Mouse (Mus musculus): ENCODE measurements around the gene Defb19.
A peak's percentile ranks its signal among the peaks of the same experiment; 100 is the strongest.

Defb19 gene

DNA sequence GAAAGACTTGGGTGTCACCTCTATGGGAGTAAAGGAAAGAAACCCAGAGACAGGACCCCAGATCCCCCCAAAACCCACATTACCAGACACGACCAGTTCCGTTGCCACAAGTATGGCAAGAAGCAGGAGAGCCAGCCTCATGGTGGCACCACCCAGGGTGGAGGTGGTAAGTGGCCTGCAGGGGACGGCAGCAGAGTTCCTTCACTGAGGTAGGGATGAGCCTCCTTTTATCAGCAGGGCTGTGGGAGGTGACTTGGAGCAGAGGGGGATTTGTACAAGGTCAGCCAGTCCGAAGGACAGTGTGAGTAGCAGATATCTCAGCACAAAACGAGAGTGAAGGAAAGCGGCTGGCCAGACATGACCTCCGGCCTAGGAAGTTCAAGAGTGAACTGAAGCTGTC lies at the start of gene Defb19:
Gene Defb19, minus strand, starts transcription at position 206 of the 400 bp plus-strand sequence.
- DNase-seq (ENCODE audit: low read depth, low spot score) = no peak

DNA sequence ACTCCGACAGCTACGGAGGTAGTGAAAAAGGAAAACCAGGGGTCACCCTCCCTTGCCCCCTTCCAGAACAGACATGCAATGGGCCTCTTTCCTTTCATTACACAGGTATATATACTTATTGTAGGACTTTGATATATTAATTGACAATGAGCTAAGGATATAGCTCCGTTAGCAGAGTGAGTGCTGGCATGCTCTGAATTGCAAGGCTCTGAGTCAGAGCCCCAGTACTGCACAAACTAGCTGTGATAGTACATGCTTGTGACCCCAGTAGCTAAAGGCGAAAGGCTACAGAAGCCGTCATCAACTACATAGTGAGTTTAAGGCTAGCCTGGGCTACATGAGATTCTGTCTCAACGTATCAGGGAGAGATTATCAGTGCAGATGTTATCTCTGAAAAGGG lies 49.8 kb upstream of the Defb19 start:
- DNase-seq (ENCODE audit: low read depth, low spot score) = no peak

DNA sequence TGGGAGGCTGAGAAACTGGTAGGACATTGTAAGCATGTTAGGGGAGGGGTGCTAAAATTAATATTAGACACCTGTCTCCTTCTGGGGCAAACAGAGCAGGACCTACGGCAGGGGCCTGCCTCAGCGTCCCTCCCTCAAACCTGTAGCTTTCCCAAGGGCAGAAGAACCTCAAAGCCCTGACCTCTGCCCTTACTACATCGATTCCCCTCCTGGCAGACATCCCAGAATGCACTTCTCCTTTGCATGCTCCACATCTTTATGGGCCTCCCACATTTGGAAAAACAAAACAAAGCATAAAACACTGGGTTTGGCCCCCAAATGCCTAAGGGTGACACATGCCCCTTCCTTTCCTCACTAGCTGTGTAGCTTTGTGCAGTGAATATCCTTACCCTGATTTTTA lies 49.1 kb upstream of the Defb19 start:
- no peak for DNase-seq (ENCODE audit: low read depth, low spot score)

GRCm38 (mm10) chr2:152628066-152628465 lies 48.0 kb upstream of the Defb19 start:
- no peak for DNase-seq (ENCODE audit: low read depth, low spot score)

DNA sequence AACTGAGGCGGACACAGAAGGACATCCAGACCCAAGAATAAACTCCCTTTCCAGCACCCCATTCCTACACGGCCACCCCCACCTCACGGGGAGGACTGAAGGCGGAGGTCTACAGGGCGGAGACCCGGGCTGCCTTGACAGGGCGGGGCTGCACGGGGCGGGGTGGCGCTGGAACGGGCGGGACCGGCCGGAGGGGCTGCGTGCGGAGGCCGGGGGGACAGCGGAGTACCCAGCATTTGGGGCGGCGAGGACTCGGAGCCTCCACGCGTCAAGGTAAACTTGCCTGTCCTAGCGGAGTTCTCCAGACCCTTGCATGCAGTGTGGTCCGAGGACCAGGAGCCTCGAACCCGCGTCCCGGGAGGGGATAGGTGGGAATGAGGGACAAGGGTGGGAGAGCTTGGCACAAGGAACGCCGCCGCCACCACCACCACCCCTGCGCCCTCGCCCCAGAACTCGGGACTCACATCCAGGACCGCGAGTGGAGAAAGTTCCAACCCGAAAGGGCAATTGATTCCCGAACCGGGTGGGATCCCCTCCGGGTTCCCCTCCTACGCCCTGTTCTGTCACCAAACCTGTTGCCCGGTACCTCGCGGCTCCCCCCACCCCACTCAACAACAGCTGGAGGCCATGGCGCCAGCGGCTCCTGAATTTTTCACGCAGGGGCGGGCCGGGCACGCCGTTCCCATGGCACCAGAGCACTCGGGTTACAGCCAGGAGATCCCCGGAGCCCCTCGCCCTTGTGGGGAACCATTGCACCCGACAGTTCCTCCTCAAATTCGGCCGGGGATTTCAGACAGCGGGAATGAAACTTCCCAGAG lies 46.9 kb upstream of the Defb19 start, which contains the start of gene Rem1:
Gene Rem1, plus strand, starts transcription at position 178 of the 818 bp plus-strand sequence.
- peak; percentile 20 for DNase-seq (ENCODE audit: low read depth, low spot score)

DNA sequence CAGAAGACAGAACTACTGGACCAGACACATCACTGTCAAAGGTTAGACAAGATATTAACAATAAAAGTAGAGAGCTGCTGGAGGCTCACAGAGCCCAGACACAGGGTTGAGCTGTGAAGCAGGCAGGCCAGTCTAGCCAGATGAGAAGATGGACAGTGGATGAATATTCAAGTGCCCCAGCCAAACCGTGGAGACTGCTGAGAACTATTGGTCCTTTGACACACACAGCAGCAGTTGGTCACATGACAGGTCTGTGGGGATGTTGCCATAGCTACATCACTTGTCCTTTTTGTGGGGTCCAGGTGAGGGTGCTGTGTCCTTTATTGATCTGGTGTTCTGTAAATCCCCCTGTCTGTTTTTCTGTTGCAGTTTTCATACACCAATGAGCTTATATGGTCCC lies 45.1 kb upstream of the Defb19 start:
- DNase-seq (ENCODE audit: low read depth, low spot score) = no peak

DNA sequence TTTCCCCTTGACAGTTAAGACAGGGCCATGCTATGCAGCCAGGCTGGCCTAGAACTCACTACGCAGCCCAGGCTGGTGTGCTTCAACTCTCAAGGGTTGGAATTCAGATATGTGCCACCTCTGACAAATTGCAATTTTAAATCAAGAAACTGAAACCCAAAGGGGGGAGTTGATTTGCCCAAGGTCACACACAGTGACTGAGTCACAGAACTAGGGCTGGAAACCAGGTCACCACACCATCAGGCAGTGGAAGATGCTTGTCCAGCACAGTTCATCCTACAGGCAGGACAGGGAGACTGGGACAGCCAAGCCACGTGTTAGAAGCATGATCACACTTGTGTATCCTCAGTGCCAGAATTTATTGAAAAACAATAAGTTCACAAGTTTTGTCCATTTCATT lies 44.5 kb upstream of the Defb19 start:
- no peak for DNase-seq (ENCODE audit: low read depth, low spot score)

DNA sequence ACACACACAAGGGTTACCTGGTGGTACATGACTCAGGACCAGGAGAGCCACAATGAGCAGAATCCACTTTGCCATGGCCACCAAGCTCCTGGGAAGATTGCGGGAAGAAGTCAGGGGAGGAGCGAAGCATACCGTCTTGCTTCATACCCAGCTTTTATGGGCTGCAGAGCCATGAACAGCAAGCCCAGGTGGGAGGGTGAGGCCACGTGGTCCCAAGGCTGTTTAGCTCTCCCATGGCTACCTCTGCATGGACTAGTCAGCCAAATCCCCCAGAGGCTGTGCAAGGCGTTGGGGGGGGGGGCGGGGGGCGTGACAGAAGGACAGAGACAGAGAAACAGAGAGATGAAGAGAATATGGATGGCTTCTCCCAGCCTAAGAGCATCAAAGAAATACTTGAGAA lies 42.8 kb upstream of the Defb19 start, which contains the start of gene Defb25:
Gene Defb25, minus strand, starts transcription at position 101 of the 400 bp plus-strand sequence.
- no peak for DNase-seq (ENCODE audit: low read depth, low spot score)

DNA sequence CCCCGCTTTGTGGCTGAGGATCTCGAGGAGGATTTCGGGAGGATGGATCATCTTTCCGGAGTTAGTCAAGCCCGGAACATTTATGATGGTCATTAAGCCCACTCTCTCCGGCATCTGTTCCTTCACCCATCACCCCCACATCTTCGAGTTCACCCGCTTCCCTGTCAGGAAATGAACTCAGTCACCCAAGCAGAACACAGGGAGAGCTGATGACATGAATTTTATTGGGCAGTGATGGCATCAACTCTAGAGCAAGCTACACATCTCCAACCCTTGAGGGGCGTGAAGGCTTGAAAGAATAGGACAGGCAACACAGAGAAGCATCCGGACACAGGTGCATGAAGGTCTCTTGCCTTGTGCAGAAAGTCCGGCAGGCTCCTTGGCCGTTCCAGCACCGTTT lies 42.0 kb upstream of the Defb19 start:
- DNase-seq (ENCODE audit: low read depth, low spot score) = no peak

GRCm38 (mm10) chr2:152620367-152621134 lies 40.4 kb upstream of the Defb19 start:
- no peak for DNase-seq (ENCODE audit: low read depth, low spot score)

- DNase-seq (ENCODE audit: low read depth, low spot score) = peak; percentile 74
These were observed 37.3 kb upstream of the Defb19 start for GRCm38 (mm10) chr2:152617374-152617773.

DNA sequence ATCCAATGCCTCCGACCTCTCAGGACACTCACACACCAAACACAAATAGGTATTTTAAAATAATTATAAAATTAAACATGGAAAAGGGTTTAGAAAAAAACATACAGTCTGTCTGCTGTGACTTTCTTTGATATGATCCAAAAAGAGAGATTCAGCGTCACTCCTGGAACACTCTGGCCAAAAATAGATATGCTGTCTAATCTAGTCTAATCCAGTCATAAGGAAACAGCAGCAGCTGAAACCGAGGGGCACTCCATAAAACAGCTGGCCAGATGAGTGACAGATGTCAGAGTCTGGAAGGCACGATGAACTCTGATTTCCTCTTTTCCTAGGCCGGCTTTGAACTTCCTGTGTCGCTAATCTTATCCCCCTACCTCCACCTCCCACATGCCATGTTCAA lies 36.4 kb upstream of the Defb19 start:
- no peak for DNase-seq (ENCODE audit: low read depth, low spot score)

DNA sequence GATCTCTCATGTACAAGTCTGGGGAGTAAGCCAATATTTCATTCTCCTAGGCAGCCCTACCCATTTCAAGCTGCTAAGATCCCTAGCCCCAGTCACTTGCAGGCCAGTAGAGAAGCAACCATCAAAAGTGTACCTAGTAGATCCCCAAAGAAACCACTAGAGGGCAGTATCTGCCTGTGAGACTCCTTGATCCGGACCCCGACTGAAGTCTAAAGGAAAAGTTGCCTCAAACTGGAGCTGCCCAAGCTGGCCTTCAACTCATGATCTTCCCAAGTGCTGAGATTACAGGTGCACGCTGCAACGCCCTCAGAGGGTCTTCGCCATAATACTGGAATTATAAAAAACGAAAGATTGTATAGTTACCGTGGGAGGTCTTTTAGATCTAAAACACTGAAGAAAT lies 35.5 kb upstream of the Defb19 start:
- peak; percentile 83 for DNase-seq (ENCODE audit: low read depth, low spot score)

DNA sequence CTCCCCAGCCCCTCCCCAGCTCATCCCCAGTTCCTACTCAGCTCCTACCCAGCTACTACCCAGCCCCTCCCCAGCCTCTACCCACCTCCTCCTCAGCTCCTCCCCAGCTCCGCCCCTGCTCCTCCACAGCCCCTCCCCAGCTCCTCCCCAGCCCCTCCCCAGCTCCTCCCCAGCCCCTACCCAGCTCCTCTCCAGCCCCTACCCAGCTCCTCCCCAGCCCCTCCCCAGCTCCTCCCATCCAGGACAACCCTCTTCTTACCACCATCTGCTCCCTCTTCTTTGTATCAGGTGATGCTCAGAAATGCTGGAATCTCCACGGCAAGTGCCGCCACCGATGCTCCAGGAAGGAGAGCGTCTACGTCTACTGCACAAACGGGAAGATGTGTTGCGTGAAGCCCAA lies 32.1 kb upstream of the Defb19 start:
- peak; percentile 75 for DNase-seq (ENCODE audit: low read depth, low spot score)

DNA sequence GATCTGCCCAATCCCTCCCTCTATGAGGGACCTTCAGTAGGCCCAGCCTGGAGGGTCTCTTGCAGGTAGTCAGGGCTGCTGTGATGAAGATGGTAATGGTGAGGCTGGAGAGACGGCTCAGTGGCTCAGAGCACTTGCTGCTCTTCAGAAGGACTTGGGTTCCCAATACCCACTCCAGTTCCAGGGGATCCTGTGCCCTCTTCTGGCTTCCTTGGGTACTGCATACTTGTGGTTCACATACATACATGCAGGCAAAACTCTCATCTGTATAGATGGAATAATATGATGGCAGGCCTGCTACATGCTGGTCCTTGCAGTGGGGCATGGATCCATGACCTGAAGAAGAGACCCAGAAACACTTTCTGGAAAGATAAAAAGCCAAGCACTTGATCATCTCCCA lies 28.6 kb upstream of the Defb19 start:
- DNase-seq (ENCODE audit: low read depth, low spot score) = peak; percentile 74

DNA sequence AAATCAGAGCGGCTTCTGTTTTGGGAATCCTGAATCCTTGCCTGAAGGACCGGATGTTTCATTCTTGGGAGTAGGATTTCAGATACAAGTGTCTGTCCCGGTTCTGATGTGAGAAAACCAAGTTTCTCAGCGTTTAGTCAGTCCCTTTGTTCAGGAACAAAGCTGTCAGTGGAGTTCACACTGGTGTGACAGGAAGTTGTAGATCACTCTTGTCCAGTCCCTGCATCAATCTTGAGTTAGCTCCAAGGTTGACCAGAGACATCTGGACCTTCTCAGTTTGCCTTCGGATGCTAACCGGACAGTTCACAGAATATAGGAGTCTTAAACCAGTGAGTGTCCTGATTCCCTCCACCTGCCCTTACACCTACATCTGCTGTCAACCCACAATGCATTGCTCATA lies 27.6 kb upstream of the Defb19 start:
- no peak for DNase-seq (ENCODE audit: low read depth, low spot score)

DNA sequence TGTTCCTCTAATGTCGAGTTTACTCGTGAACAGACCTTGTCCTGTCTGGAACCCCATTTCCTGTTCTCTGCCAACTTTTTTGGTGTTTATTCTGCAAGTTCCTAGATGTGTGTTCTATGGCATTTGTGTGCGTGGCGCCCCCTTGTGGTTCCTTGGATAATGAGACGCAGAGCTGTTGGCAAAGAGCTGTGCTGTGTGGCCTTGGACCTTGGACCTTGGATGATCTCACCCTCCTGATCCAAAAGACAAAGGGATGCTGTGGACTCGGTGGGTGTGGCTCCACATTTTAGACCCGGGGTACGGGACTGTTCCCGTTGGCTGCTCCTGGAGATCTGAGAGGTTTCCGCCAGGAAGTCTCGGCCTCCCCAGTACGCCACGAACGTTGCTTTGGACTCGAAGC lies 23.9 kb upstream of the Defb19 start, which contains the start of gene Defb36:
Gene Defb36, plus strand, starts transcription at position 271 of the 400 bp plus-strand sequence.
- peak; percentile 81 for DNase-seq (ENCODE audit: low read depth, low spot score)

GRCm38 (mm10) chr2:152601275-152601960 lies 21.3 kb upstream of the Defb19 start:
- peak; percentile 44 for DNase-seq (ENCODE audit: low read depth, low spot score)

- no peak for DNase-seq (ENCODE audit: low read depth, low spot score)
These were observed 20.0 kb upstream of the Defb19 start for GRCm38 (mm10) chr2:152600076-152600475.

GRCm38 (mm10) chr2:152599299-152599698 lies 19.2 kb upstream of the Defb19 start, which contains the start of gene Defb45:
Defb45 (minus strand) TSS chr2:152599399.
- DNase-seq (ENCODE audit: low read depth, low spot score) = no peak

DNA sequence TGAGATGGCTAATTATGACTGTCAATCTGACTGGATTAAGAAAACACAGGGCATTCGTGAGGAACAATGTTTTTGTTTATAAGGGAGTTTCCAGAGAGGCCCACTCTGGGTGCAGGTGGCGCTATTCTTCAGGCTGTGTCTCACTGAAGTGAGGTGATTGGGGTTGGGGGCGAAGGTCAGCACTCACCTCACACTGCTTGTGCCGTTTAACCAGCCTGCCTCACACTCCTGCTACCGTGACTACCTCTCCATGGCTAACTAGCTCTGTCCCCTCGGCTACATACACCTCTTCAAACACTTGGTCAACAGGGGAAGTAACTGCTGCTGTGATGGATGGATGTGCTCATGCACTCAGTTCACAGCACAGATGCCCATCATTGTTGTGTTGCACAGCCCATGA lies 8.9 kb upstream of the Defb19 start:
- DNase-seq (ENCODE audit: low read depth, low spot score) = no peak

- no peak for DNase-seq (ENCODE audit: low read depth, low spot score)
These were observed 8.3 kb upstream of the Defb19 start for GRCm38 (mm10) chr2:152588450-152588849.

All from ZHBTc4 (cell line).